Mouse (Mus musculus): ENCODE results near the gene Dnali1. TPM values are rescaled to one million over a fixed set of nuclear protein-coding genes. Genes with fewer than 3 reads are reported as not detected.

Dnali1 gene
- total RNA-seq, 4 experiments from 2014 or later = 0.62 to 1.4 (median 1.2) TPM

DNA sequence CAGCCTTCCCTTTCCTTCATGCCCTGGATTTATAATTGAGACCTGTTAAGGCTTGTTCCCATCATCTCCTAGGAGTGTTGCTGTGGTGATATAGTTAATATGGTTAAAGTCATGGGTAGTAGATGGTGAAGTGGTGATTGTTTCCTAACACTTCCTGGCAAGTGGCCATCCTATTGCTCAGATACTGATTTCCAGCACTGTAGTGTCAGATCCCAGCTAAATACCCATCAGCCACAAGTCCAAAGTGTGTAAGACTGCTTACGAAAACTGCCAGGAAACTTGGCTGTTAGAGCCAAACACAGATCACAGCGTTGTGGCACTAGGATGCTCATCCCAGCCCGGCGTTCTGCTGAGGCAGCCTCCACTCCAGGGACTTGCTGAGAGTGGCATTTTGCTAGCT lies 31.2 kb downstream of the Dnali1 start:
- no peak for DNase-seq (ENCODE audit: low spot score in 2 of 2)

DNA sequence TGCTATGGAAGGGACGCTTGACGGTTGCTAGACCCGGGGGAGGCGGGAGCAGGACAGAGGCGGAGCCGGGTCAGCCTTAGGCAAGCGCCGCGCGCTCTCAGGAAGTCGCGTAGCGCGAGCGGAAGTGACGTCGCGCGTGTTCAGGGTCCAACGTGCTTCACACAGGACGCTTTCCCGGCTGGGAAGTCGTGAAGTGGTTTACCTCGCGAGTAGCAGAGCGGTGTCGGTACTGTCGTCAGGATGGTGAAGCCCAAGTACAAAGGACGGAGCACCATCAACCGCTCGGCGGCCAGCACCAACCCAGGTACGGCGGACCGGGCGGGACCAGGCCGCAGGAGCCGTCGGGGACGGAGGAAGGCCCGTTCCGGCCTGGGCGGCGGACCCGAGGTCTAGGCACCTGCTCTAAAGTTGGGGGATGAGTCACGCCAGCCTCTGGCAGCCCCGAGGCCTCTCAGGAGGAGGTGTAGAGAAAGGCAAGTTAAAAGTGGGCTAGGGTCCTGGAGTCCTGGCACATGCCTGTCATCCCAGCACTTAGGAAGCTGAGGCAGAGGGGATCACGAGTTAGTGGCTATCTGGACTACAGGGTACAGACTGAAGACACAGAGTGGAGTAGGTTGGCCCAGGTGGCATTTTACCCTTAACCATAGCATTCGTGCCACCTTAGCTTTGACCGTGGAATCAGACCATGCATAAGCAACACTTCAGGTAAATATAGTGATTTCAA lies 35.5 kb downstream of the Dnali1 start:
- peak; percentile 87 to 90 for DNase-seq (ENCODE audit: low spot score in 2 of 2)

DNA sequence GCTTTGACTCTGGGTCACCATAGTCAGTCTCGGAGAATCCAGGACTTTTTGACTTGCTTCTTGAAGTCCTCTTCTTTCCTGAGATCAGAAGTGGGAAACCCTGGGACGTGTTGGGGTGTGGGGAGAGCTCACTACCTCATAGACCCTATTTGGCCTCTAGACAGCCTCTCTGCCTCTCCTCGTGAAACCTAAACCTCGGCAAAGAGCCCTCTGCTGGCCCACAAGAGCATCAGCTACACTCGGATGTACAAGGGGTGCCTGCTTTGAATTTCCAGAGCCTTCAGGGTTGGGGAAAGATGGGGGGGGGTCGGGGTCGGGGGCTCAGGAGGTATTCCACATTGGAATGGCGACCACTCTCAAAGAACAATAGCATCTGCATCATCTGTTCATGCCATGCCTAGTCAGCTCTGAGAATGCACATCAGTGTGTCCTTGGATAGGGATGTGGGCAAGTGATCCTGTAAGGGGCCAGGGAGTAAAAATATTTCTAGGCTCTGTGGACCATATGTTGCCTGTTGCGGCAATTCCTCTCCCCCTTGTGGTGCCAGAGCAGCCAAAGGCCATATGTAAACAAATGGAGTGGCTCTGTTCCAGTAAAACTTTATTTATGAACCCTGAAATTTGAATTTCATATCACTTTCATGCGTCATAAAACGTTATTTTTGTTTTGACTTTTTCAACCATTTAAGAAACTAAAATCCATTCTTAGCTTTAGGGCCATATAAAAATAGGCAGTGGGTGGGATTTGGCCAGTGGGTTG lies 44.5 kb downstream of the Dnali1 start:
- no peak for DNase-seq (ENCODE audit: low spot score in 2 of 2)

DNA sequence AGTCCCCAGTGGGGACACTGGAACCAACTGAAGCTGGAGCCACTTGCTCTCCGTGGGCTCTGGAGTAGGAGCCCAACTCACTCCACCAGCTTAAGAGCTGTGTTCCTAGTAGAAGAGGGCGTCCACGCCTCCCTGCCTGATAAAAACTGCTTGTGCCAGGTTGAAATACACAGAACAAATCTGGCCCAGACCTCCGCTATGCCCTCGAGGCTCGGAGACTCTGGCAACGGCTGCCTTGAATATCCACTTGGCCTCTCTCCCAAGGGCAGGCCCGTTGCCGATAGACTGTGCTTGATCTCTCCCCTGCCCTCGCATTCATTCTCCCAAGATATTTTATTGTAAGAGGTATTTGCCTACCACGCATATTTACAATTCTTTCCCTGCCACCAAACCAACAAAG lies 48.1 kb downstream of the Dnali1 start:
- no peak for DNase-seq (ENCODE audit: low spot score in 2 of 2)

DNA sequence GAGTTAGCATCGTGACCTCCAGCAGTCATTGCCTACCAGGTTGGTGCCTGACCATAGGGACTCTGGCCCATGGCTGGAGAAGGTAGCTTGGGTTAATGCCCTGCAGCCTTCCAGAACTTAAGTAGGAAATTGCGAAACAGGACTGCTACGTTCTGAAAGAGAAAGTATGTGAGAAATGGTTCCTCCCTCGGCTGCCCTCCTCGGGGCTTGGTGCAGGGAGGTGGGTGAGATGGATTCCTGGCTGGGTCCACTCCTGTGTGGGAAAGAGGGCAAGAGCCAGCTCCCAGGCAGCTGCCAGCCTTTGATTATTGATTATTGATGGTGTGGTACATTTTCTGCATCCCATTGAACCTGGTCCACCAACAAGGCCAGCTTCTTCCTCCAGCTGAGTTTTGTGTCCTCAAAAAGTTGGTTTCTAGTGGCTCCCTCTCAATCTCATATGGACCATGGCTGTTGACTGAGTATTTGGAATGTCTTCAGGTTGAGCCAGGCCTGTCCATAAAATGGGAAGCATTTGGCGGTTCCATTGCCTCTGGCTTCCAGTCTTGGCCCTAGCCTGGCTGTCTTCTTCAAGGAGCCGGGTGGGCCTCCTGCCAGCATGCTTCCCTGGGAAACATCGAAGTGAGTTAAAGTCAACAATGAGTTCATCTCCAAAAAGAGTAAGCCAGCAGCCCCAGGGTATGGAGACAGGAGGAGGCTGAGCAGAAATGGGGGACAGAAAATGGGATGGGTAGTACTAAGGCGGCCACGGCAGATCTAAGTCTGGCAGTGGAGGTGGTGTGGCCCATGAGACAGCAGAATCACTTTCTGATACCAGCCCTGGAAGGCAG lies 49.5 kb downstream of the Dnali1 start, which contains the start of gene Gnl2:
TSS of gene Gnl2 (plus strand) at position 780 of the 830 bp plus-strand sequence.
- DNase-seq (ENCODE audit: low spot score in 2 of 2) = no peak

DNA sequence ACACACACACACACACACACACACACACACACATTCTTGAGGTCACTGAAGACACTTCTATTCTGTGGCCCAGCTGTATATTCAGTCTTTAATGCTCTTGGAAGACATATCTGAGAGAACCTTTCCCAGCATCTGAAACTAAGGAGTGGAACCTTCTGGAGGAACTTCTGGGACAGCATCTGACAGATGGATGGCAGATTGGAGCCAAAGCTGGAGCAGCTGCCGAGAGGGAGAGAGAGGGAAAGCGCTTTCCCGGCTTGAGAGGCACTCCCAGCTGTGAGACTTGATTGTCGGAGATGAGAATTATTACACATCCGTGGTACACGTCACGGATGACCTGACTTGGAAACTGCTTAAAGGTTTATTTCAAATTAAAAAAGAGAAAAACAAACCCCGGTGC lies 56.8 kb downstream of the Dnali1 start:
- DNase-seq (ENCODE audit: low spot score in 2 of 2) = no peak

DNA sequence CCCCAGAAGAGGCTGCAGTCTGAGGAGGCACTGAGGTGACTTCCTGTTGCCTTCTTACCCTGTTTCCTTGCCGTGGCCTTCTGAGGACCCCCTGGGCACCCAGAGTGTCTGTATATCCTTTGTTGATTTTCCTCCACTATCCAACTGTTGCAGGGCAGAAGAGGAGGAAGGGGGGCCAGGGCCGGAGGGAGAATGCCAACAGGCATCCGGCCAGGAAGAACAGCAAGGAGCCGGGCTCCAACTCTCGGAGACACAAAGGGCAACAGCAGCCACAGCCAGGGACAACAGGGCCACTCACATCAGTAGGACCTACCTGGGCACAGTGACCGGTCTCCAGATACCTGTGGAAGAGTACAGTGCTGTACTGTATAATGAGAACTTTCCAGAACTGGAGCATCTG lies 57.3 kb downstream of the Dnali1 start:
- DNase-seq (ENCODE audit: low spot score in 2 of 2) = no peak

DNA sequence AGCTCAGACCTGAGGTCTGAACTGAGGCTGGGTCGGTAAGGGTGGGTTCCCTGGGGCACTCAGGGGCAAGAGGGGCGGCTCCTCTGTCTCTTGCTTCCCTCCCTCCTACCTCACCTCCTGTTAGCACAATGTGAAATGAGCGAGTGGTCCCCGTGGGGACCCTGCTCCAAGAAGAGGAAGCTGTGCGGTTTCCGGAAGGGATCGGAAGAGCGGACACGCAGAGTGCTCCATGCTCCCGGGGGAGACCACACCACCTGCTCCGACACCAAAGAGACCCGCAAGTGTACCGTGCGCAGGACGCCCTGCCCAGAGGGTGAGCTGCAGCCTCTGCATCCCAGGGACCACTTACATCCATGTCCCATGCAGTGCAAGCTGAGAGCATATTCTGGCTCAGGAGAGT lies 58.0 kb downstream of the Dnali1 start:
- no peak for DNase-seq (ENCODE audit: low spot score in 2 of 2)

Other genes with a start within 250 kb of the Dnali1 start
- gene Yrdc, start 215.0 kb downstream of the Dnali1 start, total RNA-seq (2022) = 10 to 100 TPM; 34.1 to 42.4 (median 40.9) TPM
- gene 1110065P20Rik, start 214.5 kb downstream of the Dnali1 start, total RNA-seq (2022) = 10 to 100 TPM; 75.8 to 80.7 (median 78.8) TPM
- 10 to 100 TPM; 46.0 to 55.5 (median 50.6) TPM for gene Maneal, start 203.5 kb downstream of the Dnali1 start, total RNA-seq (2022)
- 10 to 100 TPM; 39.3 to 49.8 (median 44.4) TPM for gene Epha10, start 184.8 kb downstream of the Dnali1 start, total RNA-seq (2022)
- gene 9930104L06Rik, start 128.7 kb downstream of the Dnali1 start, total RNA-seq (2022) = 10 to 100 TPM; 19.6 to 26.9 (median 25.3) TPM
- gene Cdca8, start 126.4 kb downstream of the Dnali1 start, total RNA-seq (2022) = 1 to 10 TPM; 1.2 to 2.0 (median 1.2) TPM
- gene Rspo1, start 79.3 kb downstream of the Dnali1 start, total RNA-seq (2022) = 1 to 10 TPM; 5.4 to 8.8 (median 7.9) TPM
- 10 to 100 TPM; 53.7 to 69.5 (median 63.4) TPM for gene Gnl2, start 49.1 kb downstream of the Dnali1 start, total RNA-seq (2022)
- gene Snip1, start 969 bp upstream of the Dnali1 start, total RNA-seq (2022) = 10 to 100 TPM; 14.1 to 16.4 (median 14.7) TPM
- 100 to 1,000 TPM; 103 to 122 (median 110) TPM for gene Meaf6, start 19.4 kb upstream of the Dnali1 start, total RNA-seq (2022)
- 1 to 10 TPM in 3 of 4 experiments, under 1 TPM in 1; 0.67 to 2.6 (median 1.5) TPM for gene Zc3h12a, start 62.1 kb upstream of the Dnali1 start, total RNA-seq (2022)

Data from layer of hippocampus, adult 8-10 months (tissue).